Mouse (Mus musculus) hindbrain, embryonic 16.5 days (tissue): ENCODE measurements at regions not wholly inside any gene's neighbourhood (a gene's known extent, or its start where the extent isn't known, plus 50 kb on each side); places are given as distances from the start of the nearest gene placed in this dataset.

Experiments
- ATAC-seq: fragments of 200-750 bp; cut with Nextera tagmentation; 2 replicates; pipeline ENCODE4 v1.8.0; 2017; ENCODE audit warnings: moderate TSS enrichment, moderate library complexity
- H3K27ac ChIP-seq: fragments of 300-500 bp; sonication (generic); 2 replicates; pipeline ENCODE4 v1.5.1; 2014; ENCODE audit warnings: low read depth, mild to moderate bottlenecking, control low read depth, low read length, moderate library complexity
- H3K27me3 ChIP-seq: fragments of 300-500 bp; sonication (generic); replicated peaks from 2 replicates; pipeline ENCODE4 v1.6.1; 2014; ENCODE audit warnings: low read length; ENCODE audit not compliant: control insufficient read depth, insufficient read depth
- H3K36me3 ChIP-seq: fragments of 300-500 bp; sonication (generic); 2 replicates; pipeline ENCODE4 v1.6.1; 2014; ENCODE audit warnings: mild to moderate bottlenecking, low read length, moderate library complexity, mixed read lengths; ENCODE audit not compliant: control insufficient read depth, insufficient read depth
- H3K4me1 ChIP-seq: fragments of 300-500 bp; sonication (generic); 2 replicates; pipeline ENCODE4 v1.6.1; 2014; ENCODE audit warnings: low read depth, low read length; ENCODE audit not compliant: control insufficient read depth, insufficient read depth
- H3K4me2 ChIP-seq: fragments of 300-500 bp; sonication (generic); 2 replicates; pipeline ENCODE4 v1.6.1; 2014; ENCODE audit warnings: mild to moderate bottlenecking, low read length, control low read depth, moderate library complexity
- H3K4me3 ChIP-seq: fragments of 300-500 bp; sonication (generic); 2 replicates; pipeline ENCODE4 v1.5.1; 2014; ENCODE audit warnings: mild to moderate bottlenecking, low read length, control low read depth, moderate library complexity
- H3K9ac ChIP-seq: fragments of 300-500 bp; sonication (generic); 2 replicates; pipeline ENCODE4 v1.6.1; 2014; ENCODE audit warnings: low read depth, mild to moderate bottlenecking, control low read depth, low read length, moderate library complexity
- H3K9me3 ChIP-seq: fragments of 300-500 bp; sonication (generic); 2 replicates; pipeline ENCODE4 v1.6.1; 2014; ENCODE audit warnings: mild to moderate bottlenecking, low read length, moderate library complexity; ENCODE audit not compliant: control insufficient read depth
- WGBS: fragments of 180-500 bp; shearing (Covaris S2); extraction: QIAGEN DNeasy Blood & Tissue Kit; methylation state at CpG from one replicate; pipeline ENCODE4 v1.1.7; 2014; 5-methylcytosine and 5-hydroxymethylcytosine counted together

GRCm38 (mm10) chr16:62681880-62682279 is 104.7 kb downstream of the Nsun3 start:
- no peak overlapping the region for H3K9ac ChIP-seq
- no peaks in the 10 kb centered on the region for H3K36me3 ChIP-seq
- ATAC-seq = no peak
- no peaks in the 10 kb centered on the region for H3K27me3 ChIP-seq
- H3K4me1 ChIP-seq = no peaks in the 10 kb centered on the region
- no peak overlapping the region for H3K4me2 ChIP-seq
- H3K9me3 ChIP-seq = no peaks in the 10 kb centered on the region
- 76% methylated on average over 5 of the region's 5 CpGs for WGBS
- H3K27ac ChIP-seq = no peak overlapping the region
- no peak overlapping the region for H3K4me3 ChIP-seq

GRCm38 (mm10) chr16:62676815-62677214 is 109.8 kb downstream of the Nsun3 start:
- H3K27me3 ChIP-seq = no peaks in the 10 kb centered on the region
- WGBS = 47% methylated on average over 6 of the region's 6 CpGs
- H3K27ac ChIP-seq = no peak overlapping the region
- peak; percentile 90; the same call in 1 of the 2 replicates for ATAC-seq
- no peaks in the 10 kb centered on the region for H3K9me3 ChIP-seq
- no peak overlapping the region for H3K4me3 ChIP-seq
- no peaks in the 10 kb centered on the region for H3K4me1 ChIP-seq
- H3K4me2 ChIP-seq = 0 out of 2 replicates have a peak overlapping the region, but pooled peaks have one; percentile 12
- H3K9ac ChIP-seq = no peak overlapping the region
- H3K36me3 ChIP-seq = no peaks in the 10 kb centered on the region

- H3K27ac ChIP-seq = no peak overlapping the region
- ATAC-seq = no peak
- no peaks in the 10 kb centered on the region for H3K4me1 ChIP-seq
- 76% methylated on average over 2 of the region's 2 CpGs for WGBS
- no peak overlapping the region for H3K4me2 ChIP-seq
- no peak overlapping the region for H3K4me3 ChIP-seq
- no peaks in the 10 kb centered on the region for H3K36me3 ChIP-seq
- no peaks in the 10 kb centered on the region for H3K27me3 ChIP-seq
- H3K9ac ChIP-seq = no peak overlapping the region
- no peaks in the 10 kb centered on the region for H3K9me3 ChIP-seq
These were observed 129.2 kb downstream of the Nsun3 start for GRCm38 (mm10) chr16:62657383-62657782.

- H3K4me2 ChIP-seq = no peak overlapping the region; the same call in 1 of the 2 replicates
- H3K36me3 ChIP-seq = no peaks in the 10 kb centered on the region
- H3K27me3 ChIP-seq = no peaks in the 10 kb centered on the region
- H3K27ac ChIP-seq = no peak overlapping the region
- H3K4me3 ChIP-seq = no peak overlapping the region
- no peak for ATAC-seq
- H3K9ac ChIP-seq = no peak overlapping the region
- H3K4me1 ChIP-seq = no peaks in the 10 kb centered on the region
- no peaks in the 10 kb centered on the region for H3K9me3 ChIP-seq
- 89% methylated on average over 1 of the region's 1 CpGs for WGBS
These were observed 132.2 kb downstream of the Nsun3 start for GRCm38 (mm10) chr16:62654436-62654835.

DNA sequence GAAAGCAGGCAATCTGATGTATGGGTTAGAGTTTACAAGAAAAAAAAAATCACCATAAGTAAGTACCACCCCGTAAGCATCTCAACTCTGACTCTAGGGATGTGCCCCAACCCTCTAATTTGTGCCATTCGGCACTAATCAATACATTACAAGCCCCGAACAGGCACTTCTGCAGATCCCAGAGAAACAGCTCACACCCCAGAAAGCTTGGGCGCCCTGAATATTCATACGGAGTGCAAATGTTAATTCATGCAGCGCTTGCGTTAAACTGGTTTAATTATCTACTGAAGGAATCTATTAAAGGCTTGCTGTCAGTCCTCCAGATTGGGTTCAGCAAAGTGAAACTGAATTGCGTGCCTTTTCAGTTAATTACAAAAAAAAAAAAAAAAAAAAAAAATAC is 132.8 kb downstream of the Nsun3 start:
- H3K27me3 ChIP-seq = no peaks in the 10 kb centered on the region
- H3K36me3 ChIP-seq = no peaks in the 10 kb centered on the region
- no peak overlapping the region for H3K27ac ChIP-seq
- no peak overlapping the region for H3K9ac ChIP-seq
- H3K4me2 ChIP-seq = peak overlapping the region; percentile 50
- 24% methylated on average over 8 of the region's 8 CpGs for WGBS
- no peaks in the 10 kb centered on the region for H3K4me1 ChIP-seq
- no peaks in the 10 kb centered on the region for H3K9me3 ChIP-seq
- peak; percentile 45; the same call in 1 of the 2 replicates for ATAC-seq
- peak overlapping the region; percentile 15; the same call in 1 of the 2 replicates for H3K4me3 ChIP-seq

DNA sequence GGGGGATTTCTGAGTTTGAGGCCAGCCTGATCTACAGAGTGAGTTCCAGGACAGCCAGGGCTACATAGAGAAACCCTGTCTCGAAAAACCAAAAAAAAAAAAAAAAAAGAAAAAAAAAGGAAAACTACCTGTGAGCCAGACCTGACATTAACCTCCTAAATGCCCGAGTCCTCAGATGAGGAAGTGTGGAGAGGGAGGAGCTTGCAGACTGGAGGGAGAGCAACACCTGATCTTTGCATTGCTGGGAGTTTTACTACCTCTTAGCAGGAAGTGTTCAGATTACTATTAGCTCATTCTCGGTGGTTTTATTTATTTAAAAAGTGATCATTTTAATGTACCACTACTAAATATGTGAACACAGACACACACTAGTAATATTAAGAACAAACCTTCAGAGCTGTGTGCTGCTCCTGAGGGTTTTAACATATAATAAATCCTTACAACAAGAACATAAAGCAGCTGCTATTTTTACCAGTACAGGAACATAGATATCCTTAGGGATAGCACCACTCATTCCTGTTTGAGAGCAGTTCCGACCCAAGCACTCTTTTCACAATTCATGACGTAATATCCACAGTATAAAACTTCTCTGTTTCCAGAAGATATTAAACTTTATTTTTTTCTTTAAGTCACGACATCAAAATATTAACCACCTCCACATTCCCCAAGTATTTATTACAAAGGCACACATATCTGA is 133.7 kb downstream of the Nsun3 start:
- WGBS = 78% methylated on average over 6 of the region's 6 CpGs

GRCm38 (mm10) chr16:62650856-62651255 is 135.8 kb downstream of the Nsun3 start:
- Histone ChIP-seq H3K4me1 (peaks cover 2% of the 10 kb centered on the region; the same call in 1 of the 2 replicates), H3K36me3 (no peaks in the 10 kb centered on the region), H3K4me2 (no peak overlapping the region), H3K27me3 (no peaks in the 10 kb centered on the region), H3K9me3 (no peaks in the 10 kb centered on the region), H3K9ac (no peak overlapping the region), H3K27ac (no peak overlapping the region), H3K4me3 (no peak overlapping the region)
- 84% methylated on average over 7 of the region's 7 CpGs for WGBS
- ATAC-seq = no peak

More for the DNA sequence above, 133.7 kb downstream of the Nsun3 start:
- no peak for ATAC-seq
- Histone ChIP-seq H3K36me3 (no peaks in the 10 kb centered on the region), H3K9ac (no peak overlapping the region), H3K9me3 (no peaks in the 10 kb centered on the region), H3K4me1 (peaks cover 2% of the 10 kb centered on the region; the same call in 1 of the 2 replicates), H3K4me2 (no peak overlapping the region), H3K27me3 (no peaks in the 10 kb centered on the region), H3K4me3 (no peak overlapping the region), H3K27ac (no peak overlapping the region)

- Histone ChIP-seq H3K9me3 (no peaks in the 10 kb centered on the region), H3K9ac (no peak overlapping the region), H3K27ac (no peak overlapping the region), H3K4me2 (no peak overlapping the region), H3K4me1 (peaks cover 2% of the 10 kb centered on the region; the same call in 1 of the 2 replicates), H3K27me3 (no peaks in the 10 kb centered on the region), H3K4me3 (no peak overlapping the region), H3K36me3 (no peaks in the 10 kb centered on the region)
- WGBS = 38% methylated on average over 8 of the region's 8 CpGs
- ATAC-seq = peak; percentile 34; the same call in 1 of the 2 replicates
These were observed 138.3 kb downstream of the Nsun3 start for GRCm38 (mm10) chr16:62648326-62648725.

DNA sequence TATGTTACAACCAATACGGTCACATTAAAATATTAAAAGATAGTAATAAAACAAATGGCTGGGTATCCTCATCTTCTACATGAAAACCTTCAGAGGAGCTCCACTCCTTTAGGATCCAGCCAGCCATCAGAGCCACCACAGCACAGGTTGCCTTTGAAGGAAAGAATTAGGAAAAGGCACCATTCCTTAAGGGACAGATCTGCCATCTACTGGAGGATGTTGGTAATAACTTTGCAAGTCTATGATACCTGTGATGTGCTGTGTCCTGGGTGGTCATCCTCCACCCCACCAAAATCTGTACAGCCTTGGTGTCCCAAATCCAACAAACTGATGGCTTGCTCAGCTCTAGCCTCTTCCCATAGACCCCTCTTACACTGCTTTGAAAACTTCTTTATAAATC is 140.5 kb downstream of the Nsun3 start:
- H3K9me3 ChIP-seq = no peaks in the 10 kb centered on the region
- H3K4me1 ChIP-seq = peaks cover 2% of the 10 kb centered on the region; the same call in 1 of the 2 replicates
- no peak overlapping the region for H3K27ac ChIP-seq
- 92% methylated on average over 1 of the region's 1 CpGs for WGBS
- H3K36me3 ChIP-seq = no peaks in the 10 kb centered on the region
- H3K4me3 ChIP-seq = no peak overlapping the region
- H3K4me2 ChIP-seq = no peak overlapping the region
- H3K9ac ChIP-seq = no peak overlapping the region
- ATAC-seq = peak; percentile 64; the same call in 1 of the 2 replicates
- no peaks in the 10 kb centered on the region for H3K27me3 ChIP-seq
